Mouse (Mus musculus) heart, embryonic 16.5 days (tissue): ENCODE results near the gene Gm21818. TPM values are rescaled to one million over a fixed set of nuclear protein-coding genes. Genes with fewer than 3 reads are reported as not detected.
"Not testable (repeated sequence)": the region's sequence is repeated elsewhere in the genome, so short reads cannot be mapped to it uniquely, and the experiment has no call there.

Experiments used
- ATAC-seq: fragments of 200-750 bp; cut with Nextera tagmentation; replicated peaks from 2 replicates; pipeline ENCODE4 v1.8.0; 2017; ENCODE audit warnings: moderate number of reproducible peaks; ENCODE audit not compliant: insufficient read depth, low FRiP score; ENCODE audit errors: extremely low read depth
- H3K27ac ChIP-seq: fragments of 300-500 bp; sonication (generic); 2 replicates; pipeline ENCODE4 v1.5.1; 2014; ENCODE audit warnings: mild to moderate bottlenecking, low read length, control low read depth, moderate library complexity
- H3K27me3 ChIP-seq: fragments of 300-500 bp; sonication (generic); 2 replicates; pipeline ENCODE4 v1.6.1; 2014; ENCODE audit warnings: low read length, mixed read lengths; ENCODE audit not compliant: control insufficient read depth, insufficient read depth
- H3K36me3 ChIP-seq: fragments of 300-500 bp; sonication (generic); 2 replicates; pipeline ENCODE4 v1.6.1; 2014; ENCODE audit not compliant: control insufficient read depth, insufficient read depth
- H3K4me1 ChIP-seq: fragments of 300-500 bp; sonication (generic); 2 replicates; pipeline ENCODE4 v1.6.1; 2014; ENCODE audit warnings: low read length, mixed read lengths; ENCODE audit not compliant: control insufficient read depth, insufficient read depth
- H3K4me2 ChIP-seq: fragments of 300-500 bp; sonication (generic); 2 replicates; pipeline ENCODE4 v1.6.1; 2014; ENCODE audit warnings: low read depth, mild to moderate bottlenecking, control low read depth, low read length
- H3K4me3 ChIP-seq: fragments of 300-500 bp; sonication (generic); 2 replicates; pipeline ENCODE4 v1.5.1; 2014; ENCODE audit warnings: mild to moderate bottlenecking, control low read depth, low read length
- H3K9ac ChIP-seq: fragments of 300-500 bp; sonication (generic); 2 replicates; pipeline ENCODE4 v1.6.1; 2014; ENCODE audit warnings: low read length, control low read depth
- H3K9me3 ChIP-seq: fragments of 300-500 bp; sonication (generic); replicated peaks from 2 replicates; pipeline ENCODE4 v1.6.1; 2016; ENCODE audit warnings: low read length; ENCODE audit not compliant: control insufficient read depth
- WGBS: fragments of 180-500 bp; shearing (Covaris S2); extraction: QIAGEN DNeasy Blood & Tissue Kit; methylation state at CpG from one replicate; pipeline ENCODE4 v1.1.7; 2014; 5-methylcytosine and 5-hydroxymethylcytosine counted together
- polyA plus RNA-seq: library from polyadenylated mRNA; unstranded; fragments of >200 nt; fragmentation: Nextera tagmentation; extraction: Ambion mirVana; gene quantifications from 2 replicates; pipeline ENCODE4 v1.2.1, GENCODE M21; 2015

The Gm21818 gene
- polyA plus RNA-seq, 1 experiment from 2014 or later: not detected

DNA sequence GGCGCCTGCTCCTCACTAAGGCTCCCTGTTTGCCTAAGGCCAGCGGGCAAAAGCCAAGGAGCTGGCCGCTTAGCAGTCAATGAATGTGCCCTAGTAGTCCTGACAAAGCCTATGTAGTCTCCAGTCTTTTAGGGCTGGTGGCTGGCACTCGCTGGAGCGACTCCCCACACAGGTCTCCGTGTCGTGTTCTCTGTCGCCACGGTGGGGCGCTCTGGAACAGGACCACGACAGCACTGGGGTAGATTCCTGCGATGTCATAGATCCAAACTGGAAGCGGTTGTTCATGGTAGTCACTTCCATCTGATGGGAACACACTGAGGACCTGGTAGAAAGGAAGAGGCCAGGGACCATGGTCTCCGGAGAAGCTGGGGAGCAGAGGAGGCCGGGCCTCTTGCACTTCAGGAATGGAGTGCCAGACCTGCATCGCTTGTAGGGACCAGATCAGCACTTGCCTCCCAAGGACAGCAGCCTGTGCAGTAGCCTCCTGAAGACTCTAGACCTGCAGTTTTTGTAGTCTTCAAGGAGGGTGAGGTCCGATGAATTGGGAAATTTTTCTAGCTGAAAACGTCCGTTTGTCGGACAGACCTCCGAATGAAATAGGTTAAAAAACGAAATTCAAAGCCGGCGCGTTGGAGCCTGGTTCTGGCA is 50.9 kb downstream of the Gm21818 start:
- ATAC-seq, H3K4me2 ChIP-seq, H3K27me3 ChIP-seq, H3K9ac ChIP-seq, H3K4me1 ChIP-seq, H3K9me3 ChIP-seq, H3K4me3 ChIP-seq, H3K36me3 ChIP-seq, H3K27ac ChIP-seq: not testable (repeated sequence)
- WGBS: 88% methylated on average over 16 of the region's 25 CpGs

Other genes starting within 250 kb of the Gm21818 start
- not detected in 2 replicates for gene Gm21761, start 243.2 kb upstream of the Gm21818 start, polyA plus RNA-seq
- gene B020031M17Rik, start 221.6 kb upstream of the Gm21818 start, polyA plus RNA-seq: not detected in 2 replicates
- not detected in 2 replicates for gene Gm36079, start 145.4 kb upstream of the Gm21818 start, polyA plus RNA-seq
- gene Gm21188, start 120.2 kb upstream of the Gm21818 start, polyA plus RNA-seq: 0.14 TPM in 1 of 2 replicates, not detected in the other
- gene Gm20767, start 32.2 kb upstream of the Gm21818 start, polyA plus RNA-seq: not detected in 2 replicates
- not detected in 2 replicates for gene Gm21762, start 43.5 kb downstream of the Gm21818 start, polyA plus RNA-seq
- not detected in 2 replicates for gene Gm21731, start 66.7 kb downstream of the Gm21818 start, polyA plus RNA-seq
- not detected in 2 replicates for gene AF067061, start 90.7 kb downstream of the Gm21818 start, polyA plus RNA-seq
- 0.99 and 3.2 TPM in 2 replicates for gene BC147527, start 128.0 kb downstream of the Gm21818 start, polyA plus RNA-seq
- not detected in 2 replicates for gene Tcstv3, start 144.4 kb downstream of the Gm21818 start, polyA plus RNA-seq